Mouse (Mus musculus) midbrain, embryonic 15.5 days (tissue): Measurements from ENCODE around the gene Alkbh5. TPM values are rescaled to one million over a fixed set of nuclear protein-coding genes. Genes with fewer than 3 reads are reported as not detected.

Experiments
- ATAC-seq: fragments of 200-750 bp; cut with Nextera tagmentation; replicated peaks from 2 replicates; pipeline ENCODE4 v1.8.0; 2017; ENCODE audit warnings: moderate TSS enrichment
- H3K27ac ChIP-seq: fragments of 300-500 bp; sonication (generic); 2 replicates; pipeline ENCODE4 v1.5.1; 2015; ENCODE audit warnings: mild to moderate bottlenecking, inconsistent platforms
- H3K27me3 ChIP-seq: fragments of 300-500 bp; sonication (generic); replicated peaks from 2 replicates; pipeline ENCODE4 v1.6.1; 2015; ENCODE audit warnings: inconsistent platforms
- H3K36me3 ChIP-seq: fragments of 300-500 bp; sonication (generic); replicated peaks from 2 replicates; pipeline ENCODE4 v1.6.1; 2015; ENCODE audit warnings: inconsistent platforms
- H3K4me1 ChIP-seq: fragments of 300-500 bp; sonication (generic); 2 replicates; pipeline ENCODE4 v1.6.1; 2015; ENCODE audit warnings: inconsistent platforms
- H3K4me2 ChIP-seq: fragments of 300-500 bp; sonication (generic); 2 replicates; pipeline ENCODE4 v1.6.1; 2015; ENCODE audit warnings: inconsistent platforms, mild to moderate bottlenecking, moderate library complexity
- H3K4me3 ChIP-seq: fragments of 300-500 bp; sonication (generic); 2 replicates; pipeline ENCODE4 v1.5.1; 2015; ENCODE audit warnings: mild to moderate bottlenecking, inconsistent platforms
- H3K9ac ChIP-seq: fragments of 300-500 bp; sonication (generic); 2 replicates; pipeline ENCODE4 v1.6.1; 2015; ENCODE audit warnings: mild to moderate bottlenecking, inconsistent platforms
- H3K9me3 ChIP-seq: fragments of 300-500 bp; sonication (generic); 2 replicates; pipeline ENCODE4 v1.6.1; 2016; ENCODE audit warnings: inconsistent platforms
- WGBS: fragments of 180-500 bp; shearing (Covaris S2); methylation state at CpG from one replicate; pipeline ENCODE4 v1.1.7; 2015; ENCODE audit warnings: mixed read lengths; 5-methylcytosine and 5-hydroxymethylcytosine counted together
- polyA plus RNA-seq: library from polyadenylated mRNA; unstranded; fragments of >200 nt; fragmentation: Nextera tagmentation; extraction: Ambion mirVana; gene quantifications from 2 replicates; pipeline ENCODE4 v1.2.1, GENCODE M21; 2015

Alkbh5 gene
- polyA plus RNA-seq = 22.9 and 23.1 TPM in 2 replicates

DNA sequence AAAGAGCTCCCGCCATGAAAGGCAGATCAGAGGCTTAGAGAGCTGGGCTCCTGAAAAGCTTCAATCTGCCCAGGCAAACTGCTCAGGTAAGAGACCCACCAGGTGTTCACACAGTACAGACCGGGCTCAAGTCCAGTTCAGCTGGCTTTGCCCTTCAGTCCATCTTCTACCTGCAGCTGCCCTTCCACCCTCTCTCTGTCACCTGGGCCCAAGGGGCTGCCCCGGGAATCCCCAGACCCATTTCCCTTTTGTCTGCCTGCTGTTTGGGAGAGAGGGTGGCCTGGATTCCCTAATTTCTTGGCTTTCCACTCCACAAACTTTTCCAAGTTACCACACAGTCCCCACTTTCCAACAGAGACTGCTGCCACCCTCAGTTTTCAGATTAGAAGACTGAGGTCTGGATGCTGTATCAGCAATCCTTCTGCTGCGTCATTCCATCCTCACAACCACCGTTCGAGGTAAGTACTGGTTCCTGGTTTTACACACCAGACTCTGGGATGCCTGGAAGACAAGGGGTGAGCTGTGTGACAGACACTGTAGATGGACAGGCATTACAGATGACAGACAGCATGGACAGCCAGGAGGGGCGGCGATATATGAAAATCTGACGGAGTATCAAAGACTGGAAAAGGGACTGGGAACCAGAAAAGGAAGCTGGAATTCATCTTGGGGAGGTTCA, at the start of gene Alkbh5:
Gene Alkbh5, plus strand, starts transcription at position 202 of the 679 bp plus-strand sequence.
- no peak for ATAC-seq
- no peaks in the 10 kb centered on the region for H3K27me3 ChIP-seq
- peaks cover 32% of the 10 kb centered on the region for H3K4me1 ChIP-seq
- peak within 1 kb of the TSS; percentile 78 for H3K9ac ChIP-seq
- no peaks in the 10 kb centered on the region for H3K36me3 ChIP-seq
- WGBS = 11% methylated on average over 9 of the region's 9 CpGs
- H3K27ac ChIP-seq = peak within 1 kb of the TSS; percentile 96
- peak within 1 kb of the TSS; percentile 84 for H3K4me3 ChIP-seq
- peak within 1 kb of the TSS; percentile 95 for H3K4me2 ChIP-seq
- no peaks in the 10 kb centered on the region for H3K9me3 ChIP-seq

DNA sequence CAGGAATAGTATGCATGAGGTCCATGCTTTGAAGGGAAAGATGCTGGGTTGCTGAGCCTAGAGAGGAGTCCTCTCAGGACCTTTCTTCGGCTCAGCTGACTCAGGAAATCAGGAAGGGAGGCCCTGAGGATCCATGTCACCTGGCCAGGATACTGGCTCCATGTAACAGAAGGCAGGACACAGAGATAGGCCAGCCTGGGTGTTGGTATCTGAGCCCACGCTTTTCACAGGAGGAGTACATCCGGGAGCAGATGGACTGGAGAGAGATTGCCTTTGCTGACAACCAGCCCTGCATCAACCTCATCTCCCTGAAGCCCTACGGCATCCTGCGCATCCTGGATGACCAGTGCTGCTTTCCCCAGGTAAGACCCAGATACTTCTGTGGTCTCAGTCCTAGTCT, 43.5 kb upstream of the Alkbh5 start:
- H3K9ac ChIP-seq = no peak overlapping the region
- no peak overlapping the region for H3K27ac ChIP-seq
- WGBS = 93% methylated on average over 5 of the region's 5 CpGs
- no peak overlapping the region for H3K4me3 ChIP-seq
- H3K4me1 ChIP-seq = no peaks in the 10 kb centered on the region
- H3K9me3 ChIP-seq = no peaks in the 10 kb centered on the region
- ATAC-seq = no peak
- H3K36me3 ChIP-seq = no peaks in the 10 kb centered on the region
- H3K27me3 ChIP-seq = no peaks in the 10 kb centered on the region
- H3K4me2 ChIP-seq = no peak overlapping the region

DNA sequence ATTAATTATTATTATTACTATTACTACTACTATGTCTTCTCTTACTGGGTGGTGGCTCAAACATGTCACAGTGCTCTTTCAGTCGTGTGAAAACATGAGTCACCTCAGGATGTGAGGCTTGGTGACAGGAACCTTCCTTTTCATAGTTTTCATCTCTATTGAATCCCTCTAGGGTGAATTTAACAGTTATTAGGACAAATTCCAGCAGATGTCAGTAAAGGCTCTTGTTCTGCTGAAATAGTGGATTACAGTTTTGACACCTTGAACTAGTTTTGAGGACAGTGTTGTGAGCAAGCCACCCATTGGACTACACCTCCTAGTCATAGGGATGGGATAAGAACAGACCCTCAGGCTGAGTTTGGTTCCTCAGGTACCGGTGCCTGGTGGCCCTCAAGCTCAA, 40.5 kb upstream of the Alkbh5 start:
- Histone ChIP-seq H3K9ac (no peak overlapping the region), H3K27me3 (no peaks in the 10 kb centered on the region), H3K4me1 (no peaks in the 10 kb centered on the region), H3K4me3 (no peak overlapping the region), H3K27ac (no peak overlapping the region), H3K9me3 (no peaks in the 10 kb centered on the region), H3K36me3 (no peaks in the 10 kb centered on the region), H3K4me2 (no peak overlapping the region)
- 67% methylated on average over 2 of the region's 2 CpGs for WGBS
- no peak for ATAC-seq

DNA sequence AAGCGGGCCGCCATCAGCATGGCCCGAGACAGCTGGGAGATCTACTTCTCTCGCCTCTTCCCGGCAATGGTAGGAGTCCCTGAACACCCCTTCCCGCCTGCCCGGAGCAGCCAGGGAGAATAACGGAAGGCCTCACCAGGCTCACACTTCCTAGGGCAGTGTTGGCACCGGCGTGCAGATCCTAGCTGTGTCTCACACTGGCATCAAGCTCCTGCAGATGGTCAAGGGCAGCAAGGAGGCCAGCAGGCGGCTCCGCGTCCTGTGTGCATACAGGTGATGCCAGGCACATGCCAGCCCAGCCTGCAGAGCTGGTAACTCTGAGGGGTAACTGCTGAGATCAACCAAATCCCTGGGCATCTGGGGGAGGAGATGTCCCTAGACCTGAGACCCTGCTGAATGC, 28.9 kb upstream of the Alkbh5 start:
- peaks cover 12% of the 10 kb centered on the region for H3K4me1 ChIP-seq
- no peaks in the 10 kb centered on the region for H3K36me3 ChIP-seq
- no peaks in the 10 kb centered on the region for H3K9me3 ChIP-seq
- no peak for ATAC-seq
- no peak overlapping the region for H3K27ac ChIP-seq
- WGBS = 87% methylated on average over 13 of the region's 13 CpGs
- no peak overlapping the region for H3K9ac ChIP-seq
- no peak overlapping the region for H3K4me3 ChIP-seq
- peaks cover 21% of the 10 kb centered on the region for H3K27me3 ChIP-seq
- no peak overlapping the region for H3K4me2 ChIP-seq

DNA sequence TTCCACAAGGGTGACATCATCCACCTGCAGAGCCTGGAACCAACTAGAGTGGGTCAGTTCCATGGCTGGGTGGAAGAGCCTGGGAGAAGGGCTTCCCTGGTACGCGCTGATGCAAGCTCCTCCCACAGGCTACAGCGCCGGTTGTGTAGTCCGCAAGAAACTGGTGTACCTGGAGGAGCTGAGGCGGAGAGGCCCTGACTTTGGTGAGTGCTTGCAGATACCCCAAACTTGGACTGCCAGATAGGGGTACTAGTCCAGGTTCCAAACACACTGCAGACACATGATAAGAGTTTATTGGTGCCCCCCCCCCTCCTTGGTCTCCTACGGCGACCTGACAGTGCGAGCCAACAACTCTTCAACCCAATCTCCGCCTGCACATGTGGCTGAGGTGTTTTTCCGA, 27.2 kb upstream of the Alkbh5 start:
- Histone ChIP-seq H3K4me3 (peak overlapping the region; percentile 33), H3K4me2 (peak overlapping the region; percentile 66), H3K4me1 (peaks cover 12% of the 10 kb centered on the region), H3K27ac (no peak overlapping the region), H3K27me3 (peaks cover 21% of the 10 kb centered on the region), H3K36me3 (no peaks in the 10 kb centered on the region), H3K9me3 (no peaks in the 10 kb centered on the region), H3K9ac (no peak overlapping the region)
- 6% methylated on average over 11 of the region's 11 CpGs for whole genome bisulfite sequencing
- no peak for ATAC-seq

DNA sequence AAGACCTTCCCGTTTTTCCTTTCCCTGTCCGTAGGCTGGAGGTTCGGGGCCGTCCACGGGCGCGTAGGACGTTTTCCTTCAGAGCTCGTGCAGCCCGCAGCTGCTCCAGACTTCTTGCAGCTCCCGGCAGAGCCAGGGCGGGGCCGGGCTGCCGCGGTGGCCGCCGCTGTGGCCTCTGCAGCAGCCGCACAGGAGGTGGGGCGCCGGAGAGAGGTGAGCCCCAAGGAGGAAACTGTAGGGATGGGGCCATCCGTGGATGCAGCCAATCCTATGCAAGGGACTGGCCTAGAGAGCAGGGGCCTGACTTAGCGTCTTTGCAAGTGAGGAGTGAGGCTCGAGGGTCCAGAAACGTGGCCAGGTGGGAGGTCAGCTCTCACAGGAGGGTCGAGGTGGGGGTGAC, 26.7 kb upstream of the Alkbh5 start:
- Histone ChIP-seq H3K4me1 (peaks cover 12% of the 10 kb centered on the region), H3K27ac (no peak overlapping the region), H3K9me3 (no peaks in the 10 kb centered on the region), H3K9ac (peak overlapping the region; percentile 7), H3K4me3 (peak overlapping the region; percentile 33), H3K27me3 (peaks cover 21% of the 10 kb centered on the region), H3K36me3 (no peaks in the 10 kb centered on the region), H3K4me2 (peak overlapping the region; percentile 66)
- ATAC-seq = no peak
- WGBS = under 1% methylated on average over 25 of the region's 25 CpGs

DNA sequence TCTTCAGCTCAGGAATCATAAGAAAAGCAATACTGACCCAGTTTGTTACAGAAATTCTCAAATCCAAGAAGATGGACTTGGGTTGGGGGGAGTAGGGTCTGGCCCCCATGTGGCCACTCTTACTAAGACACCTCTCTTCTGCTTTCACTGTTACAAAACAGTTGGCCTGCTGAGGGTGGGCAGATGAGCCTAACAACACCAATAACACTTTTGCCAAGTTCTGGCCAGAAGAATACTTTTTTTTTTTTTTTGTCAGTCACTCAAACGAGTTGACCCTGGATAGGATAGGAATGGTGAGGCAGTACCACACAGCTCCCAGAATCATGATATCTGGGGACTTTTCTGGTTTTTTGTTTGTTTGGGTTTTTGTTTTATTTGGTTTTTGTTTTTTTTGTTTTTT, 24.3 kb upstream of the Alkbh5 start:
- Histone ChIP-seq H3K4me3 (no peak overlapping the region), H3K27ac (no peak overlapping the region), H3K9me3 (no peaks in the 10 kb centered on the region), H3K9ac (no peak overlapping the region), H3K27me3 (peaks cover 21% of the 10 kb centered on the region), H3K4me2 (no peak overlapping the region), H3K36me3 (no peaks in the 10 kb centered on the region), H3K4me1 (peaks cover 12% of the 10 kb centered on the region)
- WGBS = 89% methylated on average over 1 of the region's 1 CpGs
- ATAC-seq = no peak

DNA sequence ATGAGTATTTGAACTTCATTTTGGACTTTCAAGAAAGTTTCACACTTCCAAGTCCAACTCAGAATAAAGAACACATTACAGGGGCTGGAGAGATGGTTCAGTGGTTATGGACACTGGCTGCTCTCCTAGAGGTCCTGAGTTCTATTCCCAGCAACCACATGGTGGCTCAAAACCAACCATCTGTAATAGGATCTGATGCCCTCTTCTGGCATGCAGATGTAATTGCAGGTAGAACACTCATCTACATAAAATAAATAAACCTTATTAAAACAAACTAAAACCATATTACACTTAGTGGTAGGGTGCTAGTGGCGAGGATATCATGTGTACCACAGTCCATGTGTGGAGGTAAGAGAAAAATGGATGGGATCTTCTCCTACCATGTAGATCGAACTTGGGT, 23.7 kb upstream of the Alkbh5 start:
- no peak overlapping the region for H3K27ac ChIP-seq
- no peaks in the 10 kb centered on the region for H3K9me3 ChIP-seq
- H3K36me3 ChIP-seq = no peaks in the 10 kb centered on the region
- H3K4me1 ChIP-seq = peaks cover 12% of the 10 kb centered on the region
- H3K9ac ChIP-seq = no peak overlapping the region
- no peak overlapping the region for H3K4me2 ChIP-seq
- H3K4me3 ChIP-seq = no peak overlapping the region
- no peak for ATAC-seq
- H3K27me3 ChIP-seq = peaks cover 21% of the 10 kb centered on the region
- 84% methylated on average over 2 of the region's 2 CpGs for WGBS

DNA sequence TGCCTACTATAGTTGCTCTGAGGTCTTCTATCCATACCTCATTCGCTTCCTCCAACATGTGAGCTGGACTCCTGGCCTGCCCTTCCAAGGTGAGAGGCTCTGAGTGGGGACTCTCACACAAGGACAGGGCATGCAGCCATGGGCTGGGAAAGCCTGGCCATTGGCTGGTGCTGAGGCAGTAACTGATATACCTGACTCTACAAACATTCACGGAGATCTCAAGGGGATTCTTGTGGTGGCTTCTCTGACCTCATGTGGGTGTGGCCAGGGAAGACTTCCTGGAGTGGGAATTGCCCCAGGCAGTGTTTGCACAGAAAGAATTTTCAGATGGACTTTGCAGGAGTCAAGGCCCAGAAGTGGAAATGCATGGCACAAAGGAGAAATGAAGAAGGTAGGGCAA, 21.2 kb upstream of the Alkbh5 start:
- 72% methylated on average over 2 of the region's 2 CpGs for WGBS
- no peak overlapping the region for H3K4me2 ChIP-seq

DNA sequence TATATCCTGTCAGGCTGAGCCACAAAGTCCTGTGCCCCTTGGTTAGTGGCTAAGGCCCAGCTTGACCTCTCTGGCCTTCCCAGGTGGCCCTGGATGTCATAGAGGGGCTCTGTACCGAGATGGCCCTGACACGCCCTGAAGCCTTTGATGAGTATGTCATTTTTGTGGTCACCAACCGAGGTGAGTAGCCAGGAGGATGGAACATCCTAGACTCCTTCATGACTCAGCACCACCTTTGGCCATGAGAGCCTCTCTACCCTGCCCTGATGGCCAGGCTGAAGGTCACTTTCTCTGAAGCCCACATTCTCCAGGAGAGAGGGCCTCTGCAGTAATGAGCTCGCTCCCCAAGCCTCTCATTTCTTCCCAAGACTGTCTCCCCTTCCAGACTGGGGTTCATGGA, 17.9 kb upstream of the Alkbh5 start:
- 79% methylated on average over 4 of the region's 4 CpGs for WGBS

More for the DNA sequence above, 21.2 kb upstream of the Alkbh5 start:
- H3K9ac ChIP-seq = no peak overlapping the region
- no peaks in the 10 kb centered on the region for H3K9me3 ChIP-seq
- no peak overlapping the region for H3K4me3 ChIP-seq
- peaks cover 9% of the 10 kb centered on the region for H3K27me3 ChIP-seq
- no peak for ATAC-seq
- H3K4me1 ChIP-seq = peaks cover under 1% of the 10 kb centered on the region; the same call in 1 of the 2 replicates
- no peak overlapping the region for H3K27ac ChIP-seq
- H3K36me3 ChIP-seq = no peaks in the 10 kb centered on the region

DNA sequence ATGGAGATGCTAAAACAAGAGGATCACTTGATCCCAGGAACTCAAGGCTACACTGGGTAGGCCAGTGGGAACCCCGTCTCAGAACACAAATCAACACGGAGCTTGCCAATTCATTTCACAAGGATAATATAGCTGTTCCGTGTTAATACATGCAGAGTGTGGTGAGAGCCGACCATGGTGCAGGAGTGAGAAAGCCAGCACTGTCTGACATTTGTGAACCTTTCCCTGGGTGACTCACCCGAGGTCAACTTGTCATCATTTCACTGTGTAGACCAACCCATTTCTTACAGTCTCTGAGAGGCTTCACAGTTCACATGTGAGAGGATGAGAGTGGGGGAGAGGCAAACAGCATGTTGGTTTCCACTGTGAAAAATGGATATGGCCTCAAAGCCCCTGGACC, 14.2 kb upstream of the Alkbh5 start:
- 79% methylated on average over 5 of the region's 5 CpGs for WGBS
- no peaks in the 10 kb centered on the region for H3K36me3 ChIP-seq
- no peak for ATAC-seq

More for the DNA sequence above, 17.9 kb upstream of the Alkbh5 start:
- H3K4me2 ChIP-seq = no peak overlapping the region
- ATAC-seq = no peak
- no peak overlapping the region for H3K27ac ChIP-seq
- no peaks in the 10 kb centered on the region for H3K27me3 ChIP-seq
- H3K4me3 ChIP-seq = no peak overlapping the region
- no peaks in the 10 kb centered on the region for H3K4me1 ChIP-seq
- no peaks in the 10 kb centered on the region for H3K9me3 ChIP-seq
- no peak overlapping the region for H3K9ac ChIP-seq
- no peaks in the 10 kb centered on the region for H3K36me3 ChIP-seq

DNA sequence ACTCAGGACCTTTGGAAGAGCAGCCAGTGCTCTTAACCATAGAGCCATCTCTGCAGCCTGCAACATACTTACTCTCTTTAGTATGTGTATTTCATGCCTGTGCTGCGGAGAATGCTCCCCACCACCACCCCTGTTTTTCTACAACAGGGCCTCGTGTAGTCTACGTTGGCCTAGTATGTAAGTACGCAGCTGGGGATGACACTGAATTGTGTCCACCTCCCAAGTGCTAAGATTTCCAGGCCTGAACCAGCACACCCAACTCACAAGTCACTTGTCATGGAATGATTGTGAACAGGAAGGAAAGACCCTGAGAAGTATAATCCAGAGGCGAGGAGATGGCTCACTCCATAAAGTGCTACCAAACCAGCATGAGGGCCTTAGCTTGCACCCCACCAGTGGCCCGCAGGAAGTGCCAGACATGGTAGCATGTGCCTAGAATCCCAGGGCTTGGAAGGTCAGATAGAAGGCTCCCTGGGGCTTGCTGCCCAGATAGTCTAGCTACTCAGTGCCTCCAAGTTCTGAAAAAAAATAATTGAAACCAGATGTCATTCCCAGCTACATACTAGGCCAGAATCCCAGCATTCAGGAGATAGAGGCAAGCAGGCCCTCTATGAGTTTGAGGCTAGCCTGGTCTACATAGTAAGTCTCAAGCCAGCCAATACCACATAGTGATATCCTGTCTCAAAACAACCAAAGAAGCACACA, 13.4 kb upstream of the Alkbh5 start:
- no peak overlapping the region for H3K9ac ChIP-seq
- H3K4me3 ChIP-seq = no peak overlapping the region
- ATAC-seq = no peak
- no peaks in the 10 kb centered on the region for H3K9me3 ChIP-seq
- WGBS = 85% methylated on average over 6 of the region's 6 CpGs
- no peak overlapping the region for H3K4me2 ChIP-seq
- H3K36me3 ChIP-seq = no peaks in the 10 kb centered on the region
- no peaks in the 10 kb centered on the region for H3K27me3 ChIP-seq
- no peaks in the 10 kb centered on the region for H3K4me1 ChIP-seq
- H3K27ac ChIP-seq = no peak overlapping the region

More for the DNA sequence above, 14.2 kb upstream of the Alkbh5 start:
- H3K4me2 ChIP-seq = no peak overlapping the region
- H3K9ac ChIP-seq = no peak overlapping the region
- H3K4me1 ChIP-seq = no peaks in the 10 kb centered on the region
- H3K27ac ChIP-seq = no peak overlapping the region
- H3K4me3 ChIP-seq = no peak overlapping the region
- H3K9me3 ChIP-seq = no peaks in the 10 kb centered on the region
- no peaks in the 10 kb centered on the region for H3K27me3 ChIP-seq

DNA sequence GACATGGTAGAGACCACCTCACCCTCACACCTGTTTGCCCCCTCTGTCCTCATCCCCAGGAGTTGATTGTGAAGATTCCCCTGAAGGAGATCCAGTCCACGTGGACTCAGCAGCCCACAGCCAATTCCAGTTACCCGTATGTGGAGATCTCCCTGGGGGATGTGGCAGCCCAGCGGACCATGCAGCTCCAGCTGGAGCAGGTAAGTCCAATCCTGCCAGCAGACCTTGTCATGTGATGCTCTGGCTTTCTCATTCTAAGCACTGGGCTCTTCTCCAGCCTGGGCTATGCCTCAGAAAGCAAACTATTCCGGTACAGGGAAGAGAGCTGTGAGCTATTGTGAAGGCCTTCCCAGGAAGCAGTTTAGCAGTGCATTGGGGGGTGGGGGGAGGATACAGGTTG, 9.7 kb upstream of the Alkbh5 start:
- no peak for ATAC-seq

More for the DNA sequence above, 9.7 kb upstream of the Alkbh5 start:
- H3K4me1 ChIP-seq = no peaks in the 10 kb centered on the region
- H3K4me2 ChIP-seq = no peak overlapping the region
- no peak overlapping the region for H3K4me3 ChIP-seq
- H3K36me3 ChIP-seq = no peaks in the 10 kb centered on the region
- H3K27me3 ChIP-seq = no peaks in the 10 kb centered on the region
- H3K27ac ChIP-seq = no peak overlapping the region
- no peak overlapping the region for H3K9ac ChIP-seq
- 69% methylated on average over 4 of the region's 4 CpGs for WGBS
- H3K9me3 ChIP-seq = no peaks in the 10 kb centered on the region
